Mouse (Mus musculus): ENCODE results near the gene Cisd3.
"Not testable (repeated sequence)": the region's sequence is repeated elsewhere in the genome, so short reads cannot be mapped to it uniquely, and the experiment has no call there.

The Cisd3 gene

GRCm38 (mm10) chr11:97711200-97711900 lies 25.7 kb downstream of the Cisd3 start:
- no peak for DNase-seq (ENCODE audit: low spot score)

GRCm38 (mm10) chr11:97712286-97712685 lies 26.7 kb downstream of the Cisd3 start:
- no peak for DNase-seq (ENCODE audit: low spot score)

- DNase-seq (ENCODE audit: low spot score) = no peak
Measured at GRCm38 (mm10) chr11:97713896-97714295, 28.3 kb downstream of the Cisd3 start.

- DNase-seq (ENCODE audit: low spot score) = no peak
Measured at GRCm38 (mm10) chr11:97714356-97714755, 28.7 kb downstream of the Cisd3 start.

GRCm38 (mm10) chr11:97714784-97715760 lies 29.4 kb downstream of the Cisd3 start:
- no peak for DNase-seq (ENCODE audit: low spot score)

- DNase-seq (ENCODE audit: low spot score) = no peak
Measured at GRCm38 (mm10) chr11:97716021-97716420, 30.4 kb downstream of the Cisd3 start.

- DNase-seq (ENCODE audit: low spot score) = no peak
Measured at GRCm38 (mm10) chr11:97717369-97718280, 32.0 kb downstream of the Cisd3 start.

- DNase-seq (ENCODE audit: low spot score) = no peak
Measured at GRCm38 (mm10) chr11:97718281-97718860, 32.7 kb downstream of the Cisd3 start.

GRCm38 (mm10) chr11:97719041-97719440 lies 33.4 kb downstream of the Cisd3 start:
- no peak for DNase-seq (ENCODE audit: low spot score)

GRCm38 (mm10) chr11:97721338-97721737 lies 35.7 kb downstream of the Cisd3 start:
- no peak for DNase-seq (ENCODE audit: low spot score)

GRCm38 (mm10) chr11:97723709-97724108 lies 38.1 kb downstream of the Cisd3 start:
- DNase-seq (ENCODE audit: low spot score) = no peak

- DNase-seq (ENCODE audit: low spot score) = no peak
Measured at GRCm38 (mm10) chr11:97728311-97728710, 42.7 kb downstream of the Cisd3 start.

- DNase-seq (ENCODE audit: low spot score) = no peak
Measured at GRCm38 (mm10) chr11:97728730-97729129, 43.1 kb downstream of the Cisd3 start.

- DNase-seq (ENCODE audit: low spot score) = no peak
Measured at GRCm38 (mm10) chr11:97733689-97734088, 48.1 kb downstream of the Cisd3 start.

- DNase-seq (ENCODE audit: low spot score) = not testable (repeated sequence)
Measured at GRCm38 (mm10) chr11:97734810-97735209, 49.2 kb downstream of the Cisd3 start.

GRCm38 (mm10) chr11:97736645-97737044 lies 51.0 kb downstream of the Cisd3 start:
- no peak for DNase-seq (ENCODE audit: low spot score)

- no peak for DNase-seq (ENCODE audit: low spot score)
Measured at GRCm38 (mm10) chr11:97737600-97737999, 52.0 kb downstream of the Cisd3 start.

Measured in urinary bladder, postnatal 10 days (tissue).